Mouse (Mus musculus): ENCODE data around the gene Fastkd2. TPM values are rescaled to one million over a fixed set of nuclear protein-coding genes. Genes with fewer than 3 reads are reported as not detected.

Fastkd2 gene
- 3.1 and 5.3 TPM in 2 replicates for polyA plus RNA-seq (2012; rRNA removed)

GRCm38 (mm10) chr1:63730240-63730771 lies at the start of gene Fastkd2, which contains the start of gene Mdh1b:
Gene Fastkd2 (plus strand): TSS chr1:63730614.
Gene Mdh1b (minus strand): TSS chr1:63730318.
- WGBS, result under 1% methylated on average over 31 of the region's 31 CpGs
- peak within 1 kb of the TSS; percentile 66 for H3K4me3 ChIP-seq (ENCODE audit: control insufficient read depth, insufficient read depth, low read length)
- H3K4me1 ChIP-seq (replicated peaks; ENCODE audit: control insufficient read depth, insufficient read depth, low read length), result peaks cover 3% of the 10 kb centered on the region
- no peak for TF ChIP-seq CTCF (IDR thresholded peaks at IDR 0.05; ENCODE audit: borderline replicate concordance, control insufficient read depth, extremely low read depth, insufficient read depth, low read length, poor library complexity)
- no peak for TF ChIP-seq POLR2A (IDR thresholded peaks at IDR 0.05; ENCODE audit: control insufficient read depth, extremely low read depth, insufficient read depth, low read length, poor library complexity)
- no peaks in the 10 kb centered on the region for H3K36me3 ChIP-seq (ENCODE audit: control insufficient read depth, insufficient read depth, low read length)
- H3K27me3 ChIP-seq (ENCODE audit: control insufficient read depth, insufficient read depth, low read length), result no peaks in the 10 kb centered on the region
- peak; percentile 87 for DNase-seq
- H3K27ac ChIP-seq (ENCODE audit: control insufficient read depth, insufficient read depth, low read length), result no peak within 1 kb of the TSS

- Histone ChIP-seq H3K4me1 (replicated peaks; ENCODE audit: control insufficient read depth, insufficient read depth, low read length) (no peaks in the 10 kb centered on the region), H3K27ac (ENCODE audit: control insufficient read depth, insufficient read depth, low read length) (no peak within 1 kb of the TSS), H3K4me3 (ENCODE audit: control insufficient read depth, insufficient read depth, low read length) (no peak within 1 kb of the TSS), H3K27me3 (ENCODE audit: control insufficient read depth, insufficient read depth, low read length) (no peaks in the 10 kb centered on the region), H3K36me3 (ENCODE audit: control insufficient read depth, insufficient read depth, low read length) (no peaks in the 10 kb centered on the region)
- DNase-seq, result no peak
- TF ChIP-seq CTCF (IDR thresholded peaks at IDR 0.05; ENCODE audit: borderline replicate concordance, control insufficient read depth, extremely low read depth, insufficient read depth, low read length, poor library complexity), result no peak
- TF ChIP-seq POLR2A (IDR thresholded peaks at IDR 0.05; ENCODE audit: control insufficient read depth, extremely low read depth, insufficient read depth, low read length, poor library complexity), result no peak
- WGBS, result 95% methylated on average over 4 of the region's 4 CpGs
Measured at GRCm38 (mm10) chr1:63686827-63687226, 43.6 kb upstream of the Fastkd2 start, which contains the start of gene Dytn. Gene Dytn (minus strand): TSS chr1:63686927.

GRCm38 (mm10) chr1:63696861-63697260 lies 33.6 kb upstream of the Fastkd2 start:
- Histone ChIP-seq H3K4me3 (ENCODE audit: control insufficient read depth, insufficient read depth, low read length) (no peak overlapping the region), H3K27me3 (ENCODE audit: control insufficient read depth, insufficient read depth, low read length) (no peaks in the 10 kb centered on the region), H3K27ac (ENCODE audit: control insufficient read depth, insufficient read depth, low read length) (no peak overlapping the region), H3K4me1 (replicated peaks; ENCODE audit: control insufficient read depth, insufficient read depth, low read length) (no peaks in the 10 kb centered on the region), H3K36me3 (ENCODE audit: control insufficient read depth, insufficient read depth, low read length) (no peaks in the 10 kb centered on the region)
- DNase-seq, result no peak
- TF ChIP-seq POLR2A (IDR thresholded peaks at IDR 0.05; ENCODE audit: control insufficient read depth, extremely low read depth, insufficient read depth, low read length, poor library complexity), result no peak
- no peak for TF ChIP-seq CTCF (IDR thresholded peaks at IDR 0.05; ENCODE audit: borderline replicate concordance, control insufficient read depth, extremely low read depth, insufficient read depth, low read length, poor library complexity)
- WGBS, result 84% methylated on average over 3 of the region's 3 CpGs

GRCm38 (mm10) chr1:63705733-63706132 lies 24.7 kb upstream of the Fastkd2 start:
- Histone ChIP-seq H3K4me1 (replicated peaks; ENCODE audit: control insufficient read depth, insufficient read depth, low read length) (no peaks in the 10 kb centered on the region), H3K27ac (ENCODE audit: control insufficient read depth, insufficient read depth, low read length) (no peak overlapping the region), H3K36me3 (ENCODE audit: control insufficient read depth, insufficient read depth, low read length) (no peaks in the 10 kb centered on the region), H3K4me3 (ENCODE audit: control insufficient read depth, insufficient read depth, low read length) (no peak overlapping the region), H3K27me3 (ENCODE audit: control insufficient read depth, insufficient read depth, low read length) (no peaks in the 10 kb centered on the region)
- DNase-seq, result no peak
- TF ChIP-seq POLR2A (IDR thresholded peaks at IDR 0.05; ENCODE audit: control insufficient read depth, extremely low read depth, insufficient read depth, low read length, poor library complexity), result no peak
- WGBS, result 93% methylated on average over 5 of the region's 5 CpGs

GRCm38 (mm10) chr1:63708876-63709275 lies 21.5 kb upstream of the Fastkd2 start:
- Histone ChIP-seq H3K4me1 (replicated peaks; ENCODE audit: control insufficient read depth, insufficient read depth, low read length) (no peaks in the 10 kb centered on the region), H3K36me3 (ENCODE audit: control insufficient read depth, insufficient read depth, low read length) (no peaks in the 10 kb centered on the region), H3K27ac (ENCODE audit: control insufficient read depth, insufficient read depth, low read length) (no peak overlapping the region), H3K27me3 (ENCODE audit: control insufficient read depth, insufficient read depth, low read length) (no peaks in the 10 kb centered on the region), H3K4me3 (ENCODE audit: control insufficient read depth, insufficient read depth, low read length) (no peak overlapping the region)
- WGBS, result 78% methylated on average over 3 of the region's 3 CpGs
- TF ChIP-seq CTCF (IDR thresholded peaks at IDR 0.05; ENCODE audit: borderline replicate concordance, control insufficient read depth, extremely low read depth, insufficient read depth, low read length, poor library complexity) (no peak), POLR2A (IDR thresholded peaks at IDR 0.05; ENCODE audit: control insufficient read depth, extremely low read depth, insufficient read depth, low read length, poor library complexity) (no peak)
- no peak for DNase-seq

- Histone ChIP-seq H3K36me3 (ENCODE audit: control insufficient read depth, insufficient read depth, low read length) (no peaks in the 10 kb centered on the region), H3K4me3 (ENCODE audit: control insufficient read depth, insufficient read depth, low read length) (no peak overlapping the region), H3K27ac (ENCODE audit: control insufficient read depth, insufficient read depth, low read length) (no peak overlapping the region), H3K27me3 (ENCODE audit: control insufficient read depth, insufficient read depth, low read length) (no peaks in the 10 kb centered on the region), H3K4me1 (replicated peaks; ENCODE audit: control insufficient read depth, insufficient read depth, low read length) (no peaks in the 10 kb centered on the region)
- 83% methylated on average over 7 of the region's 7 CpGs for WGBS
- TF ChIP-seq POLR2A (IDR thresholded peaks at IDR 0.05; ENCODE audit: control insufficient read depth, extremely low read depth, insufficient read depth, low read length, poor library complexity) (no peak), CTCF (IDR thresholded peaks at IDR 0.05; ENCODE audit: borderline replicate concordance, control insufficient read depth, extremely low read depth, insufficient read depth, low read length, poor library complexity) (no peak)
- DNase-seq, result no peak
Measured at GRCm38 (mm10) chr1:63720161-63720560, 10.3 kb upstream of the Fastkd2 start.

GRCm38 (mm10) chr1:63729796-63730195 lies 618 bp upstream of the Fastkd2 start:
- no peaks in the 10 kb centered on the region for H3K36me3 ChIP-seq (ENCODE audit: control insufficient read depth, insufficient read depth, low read length)
- no peaks in the 10 kb centered on the region for H3K27me3 ChIP-seq (ENCODE audit: control insufficient read depth, insufficient read depth, low read length)
- H3K4me1 ChIP-seq (replicated peaks; ENCODE audit: control insufficient read depth, insufficient read depth, low read length), result peaks cover 3% of the 10 kb centered on the region
- 76% methylated on average over 8 of the region's 8 CpGs for WGBS
- H3K4me3 ChIP-seq (ENCODE audit: control insufficient read depth, insufficient read depth, low read length), result peak overlapping the region; percentile 66; the same call in 1 of the 2 replicates
- DNase-seq, result peak; percentile 5
- no peak for TF ChIP-seq CTCF (IDR thresholded peaks at IDR 0.05; ENCODE audit: borderline replicate concordance, control insufficient read depth, extremely low read depth, insufficient read depth, low read length, poor library complexity)
- TF ChIP-seq POLR2A (IDR thresholded peaks at IDR 0.05; ENCODE audit: control insufficient read depth, extremely low read depth, insufficient read depth, low read length, poor library complexity), result no peak
- H3K27ac ChIP-seq (ENCODE audit: control insufficient read depth, insufficient read depth, low read length), result no peak overlapping the region
